Mouse (Mus musculus) induced T-regulatory cell, adult 2 months (primary cell): ENCODE results near the gene Cfap43.

Source experiments
- DNase-seq: peaks from one replicate; pipeline ENCODE4 v3.0.0-alpha.2; 2012; ENCODE audit warnings: low read depth

The Cfap43 gene

GRCm38 (mm10) chr19:47705080-47705771 is 213.9 kb downstream of the Cfap43 start:
- DNase-seq: no peak

- DNase-seq: no peak
Observed at GRCm38 (mm10) chr19:47700509-47700908, 218.6 kb downstream of the Cfap43 start.

DNA sequence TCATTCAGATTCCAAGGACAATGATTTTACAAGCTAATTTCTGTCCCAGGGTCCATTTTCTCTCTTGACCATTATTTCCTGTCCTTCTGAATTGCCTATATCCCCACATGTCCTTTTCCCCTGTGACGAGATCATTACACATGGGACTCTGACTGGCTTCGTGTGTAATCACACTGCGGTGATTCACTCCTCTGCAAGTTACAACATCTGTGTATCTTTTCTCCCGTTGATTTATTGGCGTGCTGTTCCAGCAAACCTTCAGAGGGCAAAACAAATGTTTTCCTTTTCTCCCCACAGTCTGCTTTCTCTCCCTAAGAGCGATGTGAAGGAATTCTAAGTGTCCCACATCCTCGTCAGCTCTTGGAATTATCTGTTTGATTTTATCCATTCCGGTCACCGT is 219.3 kb downstream of the Cfap43 start:
- DNase-seq: no peak

GRCm38 (mm10) chr19:47698266-47698665 is 220.8 kb downstream of the Cfap43 start:
- DNase-seq: no peak

DNA sequence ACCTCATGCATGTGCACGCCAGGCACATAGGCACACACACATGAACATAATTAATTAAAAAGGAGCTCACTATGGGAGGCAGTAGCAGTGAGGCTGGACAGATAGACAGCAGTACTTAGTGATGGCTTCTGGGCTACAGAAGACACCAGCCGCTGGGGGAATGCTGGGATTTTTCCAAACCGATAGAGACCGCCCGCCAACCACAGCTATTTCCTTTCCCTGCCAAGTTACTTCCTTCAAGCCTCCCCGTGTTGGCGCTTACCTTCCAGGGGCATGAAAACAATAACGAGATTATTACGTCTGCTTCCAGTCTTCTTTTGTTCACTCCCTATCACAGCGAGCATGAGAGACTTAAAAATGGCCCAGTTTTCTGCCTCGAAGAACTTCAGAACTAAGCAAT is 222.0 kb downstream of the Cfap43 start:
- DNase-seq: no peak

DNA sequence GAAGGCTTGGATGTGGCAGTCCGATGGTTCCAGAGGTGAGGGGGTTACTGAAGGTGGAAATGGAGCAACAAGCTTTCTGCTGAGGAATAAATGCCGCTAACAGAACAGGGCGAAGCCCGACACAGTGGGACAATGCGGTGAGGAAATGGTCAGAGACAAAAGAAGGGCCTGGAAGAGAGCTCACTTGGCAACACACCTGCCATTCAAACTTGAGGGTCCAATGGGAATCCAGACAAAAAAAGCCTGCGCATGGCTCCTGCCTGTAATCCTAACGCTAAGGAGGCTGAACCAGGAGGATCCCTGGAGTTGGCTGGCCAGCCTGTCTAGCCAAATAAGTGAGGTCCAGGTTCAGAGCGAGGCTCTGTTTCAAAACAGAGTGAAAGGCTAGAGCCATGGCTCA is 222.7 kb downstream of the Cfap43 start:
- DNase-seq: no peak

DNA sequence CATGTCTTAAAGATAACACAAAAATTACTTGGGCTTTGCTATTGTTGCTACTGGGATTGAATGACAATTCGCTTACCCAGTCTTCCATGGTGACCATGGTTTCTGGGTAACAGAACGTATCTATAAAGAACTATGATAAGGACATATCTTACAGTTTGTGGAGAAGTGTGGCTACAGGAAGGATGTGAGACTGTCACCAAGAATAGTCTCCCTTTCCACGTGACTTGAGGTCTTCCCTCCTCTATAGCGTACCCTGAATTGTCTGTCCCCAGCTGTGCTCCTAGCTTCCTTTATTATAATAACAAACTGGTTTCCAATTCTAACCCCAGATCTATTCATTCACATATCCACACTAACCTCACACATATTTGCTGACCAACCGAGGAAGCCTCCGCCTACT is 223.4 kb downstream of the Cfap43 start:
- DNase-seq: no peak

GRCm38 (mm10) chr19:47691994-47692393 is 227.1 kb downstream of the Cfap43 start, which contains the start of gene Col17a1:
Gene Col17a1, minus strand, starts transcription at chr19:47692094.
- DNase-seq: no peak

GRCm38 (mm10) chr19:47689592-47689991 is 229.5 kb downstream of the Cfap43 start:
- no peak for DNase-seq
